Mouse (Mus musculus) limb, embryonic 15.5 days (tissue): ENCODE measurements around the gene Slc20a1. TPM values are rescaled to one million over a fixed set of nuclear protein-coding genes. Genes with fewer than 3 reads are reported as not detected.

Experiments used
- ATAC-seq: fragments of 200-750 bp; cut with Nextera tagmentation; 2 replicates; pipeline ENCODE4 v1.8.0; 2017; ENCODE audit warnings: low read depth, moderate TSS enrichment; ENCODE audit not compliant: insufficient number of reproducible peaks, low FRiP score, low TSS enrichment
- H3K27ac ChIP-seq: fragments of 300-500 bp; sonication (generic); 2 replicates; pipeline ENCODE4 v1.5.1; 2015; ENCODE audit warnings: moderate library complexity, mild to moderate bottlenecking, inconsistent platforms
- H3K27me3 ChIP-seq: fragments of 300-500 bp; sonication (generic); 2 replicates; pipeline ENCODE4 v1.6.1; 2015; ENCODE audit warnings: inconsistent platforms
- H3K36me3 ChIP-seq: fragments of 300-500 bp; sonication (generic); 2 replicates; pipeline ENCODE4 v1.6.1; 2015; ENCODE audit warnings: inconsistent platforms
- H3K4me1 ChIP-seq: fragments of 300-500 bp; sonication (generic); 2 replicates; pipeline ENCODE4 v1.6.1; 2015; ENCODE audit warnings: inconsistent platforms
- H3K4me2 ChIP-seq: fragments of 300-500 bp; sonication (generic); 2 replicates; pipeline ENCODE4 v1.6.1; 2015; ENCODE audit warnings: mild to moderate bottlenecking, inconsistent platforms
- H3K4me3 ChIP-seq: fragments of 300-500 bp; sonication (generic); 2 replicates; pipeline ENCODE4 v1.5.1; 2015; ENCODE audit warnings: mild to moderate bottlenecking, inconsistent platforms
- H3K9ac ChIP-seq: fragments of 300-500 bp; sonication (generic); 2 replicates; pipeline ENCODE4 v1.6.1; 2015; ENCODE audit warnings: inconsistent platforms
- H3K9me3 ChIP-seq: fragments of 300-500 bp; sonication (generic); 2 replicates; pipeline ENCODE4 v1.6.1; 2016; ENCODE audit warnings: inconsistent platforms
- WGBS: fragments of 180-500 bp; shearing (Covaris S2); methylation state at CpG from one replicate; pipeline ENCODE4 v1.1.7; 2015; 5-methylcytosine and 5-hydroxymethylcytosine counted together
- polyA plus RNA-seq: library from polyadenylated mRNA; unstranded; fragments of >200 nt; fragmentation: Nextera tagmentation; extraction: Ambion mirVana; gene quantifications from 2 replicates; pipeline ENCODE4 v1.2.1, GENCODE M21; 2015

The Slc20a1 gene
- polyA plus RNA-seq, result 21.6 and 22.3 TPM in 2 replicates

DNA sequence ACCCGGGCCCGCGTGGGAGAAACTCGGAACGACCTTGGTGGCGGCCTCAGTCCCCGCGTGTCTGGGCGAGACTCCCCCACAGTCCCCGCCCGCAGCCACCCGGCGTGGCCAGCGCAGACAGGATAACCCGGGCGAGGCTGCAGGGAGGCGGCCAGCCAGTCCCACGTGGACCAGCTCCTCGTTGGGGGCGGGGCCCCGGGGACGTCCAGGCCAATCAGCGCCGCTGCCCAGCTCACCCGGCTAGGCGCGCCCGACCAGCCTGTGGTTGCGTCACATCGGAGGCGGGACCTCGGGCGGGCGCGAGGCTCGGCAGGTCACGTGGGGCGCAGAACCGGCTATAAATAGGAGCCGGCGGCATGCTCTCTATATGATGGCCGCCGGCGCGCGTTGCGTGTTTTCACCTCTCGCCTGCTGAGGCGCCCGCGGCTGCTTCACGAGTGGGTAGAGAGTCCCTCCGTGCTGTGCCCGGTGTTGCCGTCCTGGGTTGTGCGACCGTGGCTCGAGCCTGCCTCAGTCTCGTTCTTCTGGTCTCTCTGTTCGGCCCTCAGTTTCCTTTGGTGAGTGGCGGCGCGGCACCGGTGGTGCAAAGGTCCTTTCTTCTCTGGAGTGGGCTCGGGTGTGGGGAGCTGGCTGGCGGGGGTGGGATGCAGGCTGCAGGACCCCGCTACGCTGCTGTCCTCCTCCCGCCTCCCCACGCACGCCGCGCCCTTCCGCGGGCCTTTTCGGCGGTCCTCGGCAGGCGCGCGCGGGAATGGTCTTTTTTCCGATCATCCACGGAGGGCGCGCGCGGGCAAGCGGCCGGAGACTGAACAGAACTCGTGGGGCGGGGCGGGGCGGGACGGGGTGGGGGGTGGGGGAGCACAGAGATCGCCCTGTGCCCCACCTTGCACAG lies at the start of gene Slc20a1:
TSS of gene Slc20a1 (plus strand) at position 329 of the 892 bp plus-strand sequence.
- ATAC-seq, result peak; percentile 99
- peak within 1 kb of the TSS; percentile 81 for H3K9ac ChIP-seq
- H3K36me3 ChIP-seq, result peaks cover 21% of the 10 kb centered on the region
- H3K4me2 ChIP-seq, result peak within 1 kb of the TSS; percentile 90
- H3K27me3 ChIP-seq, result no peaks in the 10 kb centered on the region
- H3K4me3 ChIP-seq, result peak within 1 kb of the TSS; percentile 86
- peaks cover 11% of the 10 kb centered on the region for H3K4me1 ChIP-seq
- under 1% methylated on average over 82 of the region's 96 CpGs for WGBS
- H3K9me3 ChIP-seq, result no peaks in the 10 kb centered on the region
- H3K27ac ChIP-seq, result peak within 1 kb of the TSS; percentile 90

DNA sequence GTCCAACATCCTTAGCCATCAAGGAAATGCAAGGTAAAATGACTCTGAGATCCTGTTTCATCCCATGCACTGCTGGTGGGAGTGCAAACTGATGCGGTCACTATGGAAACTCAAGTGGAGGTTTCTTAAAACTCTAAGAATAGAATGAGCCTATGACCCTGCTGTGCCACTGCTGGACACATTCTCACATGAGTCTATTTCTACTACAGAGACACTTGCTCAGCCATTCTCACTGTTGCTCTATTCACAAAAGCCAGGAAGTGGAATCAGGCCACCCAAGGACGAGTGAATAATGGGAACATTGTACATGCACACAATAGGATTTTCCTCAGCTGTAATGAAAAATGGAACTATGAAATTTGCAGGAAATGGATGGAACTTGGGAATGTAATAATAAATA lies 49.7 kb upstream of the Slc20a1 start:
- no peak overlapping the region for H3K9ac ChIP-seq
- no peaks in the 10 kb centered on the region for H3K27me3 ChIP-seq
- 70% methylated on average over 2 of the region's 2 CpGs for WGBS
- H3K4me1 ChIP-seq, result no peaks in the 10 kb centered on the region
- no peaks in the 10 kb centered on the region for H3K36me3 ChIP-seq
- H3K9me3 ChIP-seq, result no peaks in the 10 kb centered on the region
- H3K27ac ChIP-seq, result no peak overlapping the region
- ATAC-seq, result no peak
- H3K4me2 ChIP-seq, result no peak overlapping the region
- H3K4me3 ChIP-seq, result no peak overlapping the region

DNA sequence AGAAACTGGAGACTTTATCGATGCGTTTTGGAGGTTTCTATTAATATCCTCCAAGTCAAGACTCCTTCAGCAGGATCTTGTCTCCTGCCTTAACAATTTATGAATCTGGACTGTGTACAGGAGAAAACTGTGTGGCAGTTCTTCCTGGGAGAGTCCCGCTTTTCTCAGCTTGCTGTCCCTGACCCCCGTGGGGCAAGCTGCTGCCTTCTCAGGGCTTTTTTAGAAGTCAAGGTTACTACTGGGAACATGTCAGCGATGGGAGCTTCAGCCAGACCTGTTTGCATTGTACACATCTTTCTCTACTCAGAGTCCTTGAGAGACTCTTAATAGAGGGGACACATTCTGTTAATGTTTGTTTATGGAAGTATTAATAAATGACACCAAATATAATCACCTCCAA lies 48.2 kb upstream of the Slc20a1 start:
- no peaks in the 10 kb centered on the region for H3K27me3 ChIP-seq
- H3K9ac ChIP-seq, result no peak overlapping the region
- H3K4me1 ChIP-seq, result no peaks in the 10 kb centered on the region
- no peaks in the 10 kb centered on the region for H3K9me3 ChIP-seq
- no peak for ATAC-seq
- H3K4me2 ChIP-seq, result no peak overlapping the region
- no peaks in the 10 kb centered on the region for H3K36me3 ChIP-seq
- 81% methylated on average over 5 of the region's 5 CpGs for WGBS
- H3K4me3 ChIP-seq, result no peak overlapping the region
- H3K27ac ChIP-seq, result no peak overlapping the region

DNA sequence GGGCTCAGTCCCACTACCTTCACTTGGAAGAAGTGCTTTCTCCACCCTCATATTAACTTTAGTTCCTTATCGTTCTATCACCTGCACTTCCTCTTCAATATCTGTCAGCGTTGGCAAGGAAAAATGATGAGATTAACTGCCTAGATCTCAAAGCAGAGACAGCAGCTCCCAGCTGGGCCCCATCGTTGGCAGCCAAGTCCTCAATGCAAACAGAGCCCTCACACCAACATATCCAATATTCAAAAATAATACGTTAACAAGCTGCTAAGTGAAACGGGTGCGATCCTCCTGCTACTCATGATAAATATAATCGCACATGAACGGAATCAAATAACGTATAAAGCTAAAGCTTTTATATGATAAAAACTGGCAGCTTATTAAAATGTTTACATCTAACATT lies 47.5 kb upstream of the Slc20a1 start:
- 87% methylated on average over 9 of the region's 9 CpGs for WGBS
- ATAC-seq, result no peak
- H3K9ac ChIP-seq, result no peak overlapping the region
- H3K9me3 ChIP-seq, result no peaks in the 10 kb centered on the region
- H3K27me3 ChIP-seq, result no peaks in the 10 kb centered on the region
- H3K4me1 ChIP-seq, result no peaks in the 10 kb centered on the region
- no peak overlapping the region for H3K4me3 ChIP-seq
- H3K4me2 ChIP-seq, result no peak overlapping the region
- no peaks in the 10 kb centered on the region for H3K36me3 ChIP-seq
- H3K27ac ChIP-seq, result no peak overlapping the region

DNA sequence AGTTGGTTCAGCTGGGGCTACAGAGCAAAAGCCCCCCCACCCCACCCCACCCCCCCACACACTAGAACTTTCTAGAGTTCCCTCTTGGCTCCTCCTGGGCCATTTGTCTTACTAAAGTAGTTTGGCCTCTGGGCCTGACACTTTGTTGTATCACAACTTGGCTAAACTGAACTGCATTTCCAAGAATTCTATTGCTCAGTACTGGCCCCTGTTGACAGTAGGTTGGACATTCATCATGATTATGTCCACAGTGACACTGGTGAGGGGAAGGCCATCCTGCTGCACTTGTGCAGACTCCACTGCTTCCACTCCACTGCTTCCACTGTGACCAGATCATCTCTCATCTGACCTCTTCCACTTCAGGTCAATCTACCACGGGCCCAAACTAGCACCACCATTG lies 45.8 kb upstream of the Slc20a1 start:
- Histone ChIP-seq H3K27ac (no peak overlapping the region), H3K4me3 (no peak overlapping the region), H3K27me3 (no peaks in the 10 kb centered on the region), H3K36me3 (no peaks in the 10 kb centered on the region), H3K4me2 (no peak overlapping the region), H3K9me3 (no peaks in the 10 kb centered on the region), H3K9ac (no peak overlapping the region), H3K4me1 (no peaks in the 10 kb centered on the region)
- 84% methylated on average over 1 of the region's 1 CpGs for WGBS
- no peak for ATAC-seq

DNA sequence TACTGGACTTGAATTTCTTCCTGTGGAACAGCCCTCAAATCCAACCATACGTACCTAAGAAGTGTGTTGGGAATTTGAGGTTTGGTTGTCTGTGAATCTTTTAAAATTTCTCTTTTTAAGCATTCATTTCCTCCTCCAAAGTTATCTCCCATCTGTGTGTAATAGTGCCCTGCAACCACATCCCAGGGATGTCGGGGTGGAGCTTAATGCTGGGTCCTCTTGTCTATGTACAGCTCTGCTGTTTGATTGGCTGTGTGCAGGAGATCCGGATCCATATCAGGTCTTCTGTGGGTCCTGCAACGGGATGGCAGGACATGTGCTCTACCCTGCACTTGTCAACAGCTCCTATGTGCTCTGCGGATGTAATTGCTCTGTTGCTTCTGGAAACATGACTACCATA lies 33.7 kb upstream of the Slc20a1 start:
- H3K27me3 ChIP-seq, result no peaks in the 10 kb centered on the region
- no peak overlapping the region for H3K4me2 ChIP-seq
- H3K27ac ChIP-seq, result no peak overlapping the region
- no peaks in the 10 kb centered on the region for H3K9me3 ChIP-seq
- no peaks in the 10 kb centered on the region for H3K36me3 ChIP-seq
- no peaks in the 10 kb centered on the region for H3K4me1 ChIP-seq
- H3K9ac ChIP-seq, result no peak overlapping the region
- no peak for ATAC-seq
- H3K4me3 ChIP-seq, result no peak overlapping the region
- WGBS, result 72% methylated on average over 5 of the region's 5 CpGs

DNA sequence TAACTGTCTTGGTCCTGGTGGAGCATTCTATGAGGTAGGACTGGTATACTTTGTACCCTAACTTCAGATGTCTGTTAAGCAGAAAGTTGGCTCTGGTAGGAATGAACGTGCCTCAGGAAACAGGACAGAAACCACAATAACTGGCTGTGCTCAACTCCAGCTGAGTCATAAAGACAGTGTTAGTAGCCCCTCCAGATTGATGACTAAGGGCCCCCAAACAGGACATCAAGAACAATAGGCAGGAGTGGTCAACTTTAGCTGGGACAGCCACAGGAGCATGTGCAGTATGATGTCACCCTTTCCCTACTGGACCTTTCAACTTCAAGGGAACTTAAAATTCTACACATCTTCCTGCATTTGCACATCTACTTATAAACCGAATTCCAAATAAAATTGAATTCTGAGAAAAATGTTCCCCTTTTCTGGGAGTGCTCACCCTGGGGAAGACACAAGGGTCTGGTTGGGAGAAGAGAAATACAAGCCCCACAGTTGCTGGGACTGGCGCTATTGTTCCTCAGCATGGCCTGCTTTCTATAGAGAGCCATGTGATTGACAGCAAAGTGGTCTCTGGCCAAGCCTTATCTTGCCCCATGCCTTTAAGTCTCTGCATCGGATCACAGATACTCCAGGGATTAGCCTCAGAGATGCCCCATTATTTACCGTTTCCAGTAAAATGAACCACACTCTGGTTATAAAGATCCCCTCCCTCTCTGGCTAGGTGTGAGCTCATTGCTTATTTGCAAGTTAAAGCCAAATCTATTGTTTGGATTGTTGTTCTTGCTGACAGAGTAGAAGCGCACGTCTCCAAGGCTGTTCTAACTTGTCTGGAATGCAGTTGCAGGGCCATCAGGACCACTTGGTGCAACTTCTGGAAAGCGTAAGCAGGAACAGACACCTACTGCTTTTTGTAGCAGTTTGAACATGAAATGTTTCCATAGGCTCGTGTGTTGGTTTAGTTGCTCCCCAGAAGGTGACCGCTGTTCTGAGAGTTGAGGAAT lies 31.8 kb upstream of the Slc20a1 start:
- Histone ChIP-seq H3K4me2 (no peak overlapping the region), H3K4me1 (no peaks in the 10 kb centered on the region), H3K36me3 (no peaks in the 10 kb centered on the region), H3K4me3 (no peak overlapping the region), H3K27me3 (no peaks in the 10 kb centered on the region), H3K9me3 (no peaks in the 10 kb centered on the region), H3K27ac (no peak overlapping the region), H3K9ac (no peak overlapping the region)
- WGBS, result 60% methylated on average over 10 of the region's 10 CpGs
- ATAC-seq, result no peak

DNA sequence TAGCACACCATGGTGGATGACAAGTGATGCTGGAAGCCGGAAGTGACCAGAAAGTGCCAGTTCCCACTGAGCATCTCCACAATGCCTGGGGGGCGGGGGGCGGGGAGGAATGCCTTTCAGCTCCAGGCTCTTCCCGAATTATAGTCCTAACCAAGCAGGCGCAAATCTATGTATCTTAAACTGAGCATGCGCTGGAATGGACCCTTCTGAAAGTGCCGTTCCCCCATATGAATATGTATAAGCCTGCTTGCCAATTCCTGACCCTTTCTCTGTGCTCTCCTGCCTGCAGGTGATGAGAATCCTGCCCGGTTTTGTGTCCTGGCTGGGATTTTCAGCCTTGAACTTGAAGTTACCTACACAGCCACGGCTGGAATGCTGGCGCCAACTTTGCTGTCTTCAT lies 25.2 kb upstream of the Slc20a1 start:
- Histone ChIP-seq H3K4me3 (no peak overlapping the region), H3K4me2 (no peak overlapping the region), H3K9ac (no peak overlapping the region), H3K27ac (no peak overlapping the region), H3K36me3 (no peaks in the 10 kb centered on the region), H3K9me3 (no peaks in the 10 kb centered on the region), H3K27me3 (no peaks in the 10 kb centered on the region), H3K4me1 (0 out of 2 replicates have a peak, but pooled peaks cover 2% of the 10 kb centered on the region)
- ATAC-seq, result no peak
- 45% methylated on average over 10 of the region's 10 CpGs for WGBS

DNA sequence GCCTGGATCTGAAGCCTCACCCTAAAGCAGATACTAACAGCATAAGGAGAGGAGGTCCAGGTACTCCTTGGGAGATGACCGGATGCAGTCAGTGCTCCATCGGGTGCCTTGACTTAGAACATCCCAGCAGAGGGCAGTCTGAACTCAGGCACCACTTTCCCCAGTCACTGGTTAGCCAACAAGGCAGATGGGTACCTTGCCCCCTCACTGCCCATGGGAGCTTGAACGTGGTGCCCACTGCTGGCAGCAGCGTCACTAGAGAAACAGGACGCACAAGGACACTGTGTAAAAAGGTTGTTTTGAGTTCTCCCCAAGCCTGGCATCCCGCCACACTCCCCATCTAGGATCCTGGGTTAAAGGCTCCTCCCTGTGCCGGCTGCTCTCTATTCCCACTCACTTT lies 24.1 kb upstream of the Slc20a1 start:
- no peak; the same call in 1 of the 2 replicates for ATAC-seq
- Histone ChIP-seq H3K36me3 (no peaks in the 10 kb centered on the region), H3K4me3 (no peak overlapping the region), H3K4me1 (0 out of 2 replicates have a peak, but pooled peaks cover 2% of the 10 kb centered on the region), H3K9me3 (no peaks in the 10 kb centered on the region), H3K4me2 (no peak overlapping the region), H3K27ac (no peak overlapping the region), H3K27me3 (no peaks in the 10 kb centered on the region), H3K9ac (no peak overlapping the region)
- 36% methylated on average over 7 of the region's 7 CpGs for WGBS

DNA sequence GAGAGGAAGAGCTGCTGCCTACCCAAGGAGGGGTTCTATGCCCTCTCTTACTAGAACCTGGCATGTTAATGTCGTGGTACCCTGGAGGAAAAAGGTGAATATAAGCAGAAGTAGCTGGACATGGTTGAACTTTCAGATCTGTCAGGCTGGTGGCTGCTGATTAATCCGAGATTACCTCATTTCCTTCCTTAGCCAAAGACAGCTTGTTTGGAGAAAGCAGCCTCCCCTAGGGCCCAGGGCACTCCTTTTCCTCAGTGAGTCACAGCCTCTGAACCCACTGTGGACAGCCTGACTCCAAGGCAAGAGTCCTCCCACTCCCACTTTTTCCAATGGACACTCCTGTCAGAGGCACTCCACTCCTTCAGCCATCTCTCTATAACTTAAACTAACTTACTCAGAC lies 22.9 kb upstream of the Slc20a1 start:
- Histone ChIP-seq H3K4me2 (no peak overlapping the region), H3K9ac (no peak overlapping the region), H3K9me3 (no peaks in the 10 kb centered on the region), H3K36me3 (no peaks in the 10 kb centered on the region), H3K4me1 (0 out of 2 replicates have a peak, but pooled peaks cover 2% of the 10 kb centered on the region), H3K27ac (no peak overlapping the region), H3K27me3 (no peaks in the 10 kb centered on the region), H3K4me3 (no peak overlapping the region)
- ATAC-seq, result 0 out of 2 replicates have a peak, but pooled peaks have one; percentile 55
- 64% methylated on average over 2 of the region's 2 CpGs for WGBS

DNA sequence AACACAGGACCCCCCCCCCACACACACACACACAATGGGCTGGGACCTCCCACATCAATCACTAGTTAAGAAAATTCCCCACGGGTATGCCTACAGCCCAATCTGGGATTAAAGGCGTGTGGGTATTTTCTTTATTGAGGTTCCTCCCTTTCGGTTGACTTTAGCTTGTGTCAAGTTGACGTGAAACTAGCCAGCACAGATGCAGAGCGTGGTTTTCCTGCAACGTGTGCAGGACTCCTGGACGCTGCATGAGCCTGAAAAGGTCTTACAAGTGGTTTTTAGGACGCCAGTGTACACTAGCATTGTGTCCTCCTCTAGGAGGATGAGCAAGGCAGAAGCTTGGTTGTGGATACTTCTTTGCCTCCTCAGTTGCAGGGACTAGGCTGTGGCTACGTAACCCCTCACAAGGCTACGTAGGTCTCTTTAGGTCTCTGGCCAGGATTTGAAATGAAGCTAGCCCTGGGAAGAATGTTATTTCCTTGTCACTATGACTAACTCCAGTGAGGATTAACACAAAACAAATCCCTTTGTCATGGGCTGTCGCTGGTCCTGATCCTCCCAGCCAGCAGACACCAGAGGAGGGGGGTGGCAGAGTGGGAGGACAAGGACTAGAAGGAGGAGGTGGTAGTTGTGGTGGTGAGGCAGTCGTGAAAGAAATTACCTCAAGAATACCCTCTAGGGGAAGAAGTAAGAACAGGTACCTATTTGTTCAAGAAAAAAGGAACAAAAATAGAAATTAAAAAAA lies 21.7 kb upstream of the Slc20a1 start:
- Histone ChIP-seq H3K4me3 (no peak overlapping the region), H3K4me1 (0 out of 2 replicates have a peak, but pooled peaks cover 2% of the 10 kb centered on the region), H3K9me3 (no peaks in the 10 kb centered on the region), H3K27me3 (no peaks in the 10 kb centered on the region), H3K9ac (no peak overlapping the region), H3K27ac (no peak overlapping the region), H3K4me2 (no peak overlapping the region), H3K36me3 (no peaks in the 10 kb centered on the region)
- 75% methylated on average over 12 of the region's 12 CpGs for WGBS
- ATAC-seq, result no peak
